Mouse (Mus musculus): ENCODE measurements at regions not wholly inside any gene's neighbourhood (a gene's known extent, or its start where the extent isn't known, plus 50 kb on each side); places are given as distances from the start of the nearest gene placed in this dataset.

- TF ChIP-seq POLR2A (IDR thresholded peaks at IDR 0.05; ENCODE audit: extremely low read depth, insufficient read depth, low read length): no peak
- TF ChIP-seq CTCF (IDR thresholded peaks at IDR 0.05; ENCODE audit: low read depth, low read length): no peak
These were observed 524.0 kb upstream of the Rgma start for GRCm38 (mm10) chr7:72851346-72851745.
